Mouse (Mus musculus) layer of hippocampus, adult 18-20 months (tissue): ENCODE results near the gene Map3k6. TPM values are rescaled to one million over a fixed set of nuclear protein-coding genes. Genes with fewer than 3 reads are reported as not detected.

ENCODE experiments used
- DNase-seq, 2 experiments: peaks; one replicate each; pipeline ENCODE4 v3.0.0; 2022; ENCODE audit warnings: low spot score in 2 of 2
- long read RNA-seq: library from polyadenylated mRNA; stranded (forward); transcript quantifications from one replicate; pipeline ENCODE4 v2.0.0, GENCODE M21; 2021
- total RNA-seq, 2 experiments: library from RNA; stranded (reverse); gene quantifications; 2 replicates each; pipeline ENCODE4 v1.2.3; 2021

The Map3k6 gene
- 1 to 10 TPM; 5.6 to 6.9 TPM for total RNA-seq
- long read RNA-seq, full-length matches to known transcripts: 7 of 8 reads
- long read RNA-seq, partial matches to known transcripts: 0 of 8 reads
- long read RNA-seq, other reads (novel, unspliced or antisense): 1 of 8 reads

- peak in 1 of 2 experiments; percentile 29 for DNase-seq
Observed at GRCm38 (mm10) chr4:133240490-133240921, at the start of gene Map3k6. TSS of gene Map3k6 (plus strand) at chr4:133240818.

- DNase-seq: no peak
Observed at GRCm38 (mm10) chr4:133194482-133194881, 46.1 kb upstream of the Map3k6 start.

- DNase-seq: no peak
Observed at GRCm38 (mm10) chr4:133195014-133195413, 45.6 kb upstream of the Map3k6 start.

DNA sequence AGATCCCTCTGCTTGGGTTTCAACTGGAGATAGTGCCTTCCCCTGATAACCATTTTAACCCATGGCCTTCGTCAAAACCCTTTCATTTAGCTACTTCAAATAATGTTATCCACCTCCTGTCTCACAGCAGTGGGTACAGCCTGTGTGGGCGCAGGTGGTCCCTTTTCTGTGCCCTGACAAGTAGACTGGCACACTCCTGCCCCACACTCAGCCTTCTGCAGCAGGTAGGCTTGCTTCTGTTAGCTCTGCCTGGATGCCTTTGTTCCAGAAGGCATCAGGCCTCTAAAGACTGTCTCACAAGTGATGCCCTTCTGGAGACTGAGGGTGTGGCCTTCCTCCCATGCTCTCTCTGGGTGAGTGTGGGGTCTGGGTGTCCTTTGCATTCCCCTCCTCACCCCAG is 44.5 kb upstream of the Map3k6 start:
- DNase-seq: no peak

GRCm38 (mm10) chr4:133196852-133197251 is 43.8 kb upstream of the Map3k6 start:
- DNase-seq: no peak

- DNase-seq: no peak
Observed at GRCm38 (mm10) chr4:133197355-133197754, 43.3 kb upstream of the Map3k6 start.

DNA sequence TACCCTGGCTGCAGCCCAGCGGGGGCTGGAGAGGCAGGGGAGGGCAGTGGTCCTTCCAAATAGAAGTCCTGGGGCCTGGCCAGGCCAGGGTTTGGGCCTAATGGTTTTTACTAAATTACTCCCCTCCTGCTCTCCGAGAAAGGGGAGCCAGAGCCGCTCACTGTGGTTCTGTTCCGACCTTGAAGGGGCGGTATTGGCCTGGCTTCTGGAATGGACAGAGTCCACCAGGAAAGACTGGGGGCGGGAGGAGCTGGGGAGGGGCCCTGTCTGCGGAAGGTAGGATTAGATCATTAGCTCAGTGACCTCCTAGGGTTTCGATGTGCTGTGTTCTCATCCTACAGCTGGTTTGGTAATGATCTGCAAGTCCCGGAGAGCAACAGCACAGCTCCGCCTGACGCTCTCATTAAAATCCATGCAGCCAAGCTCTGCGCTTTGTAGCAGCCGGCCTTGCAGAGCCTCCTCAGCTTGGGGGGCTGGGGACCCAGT is 42.8 kb upstream of the Map3k6 start:
- DNase-seq: no peak

- DNase-seq: no peak
Observed at GRCm38 (mm10) chr4:133198337-133199180, 42.1 kb upstream of the Map3k6 start.

DNA sequence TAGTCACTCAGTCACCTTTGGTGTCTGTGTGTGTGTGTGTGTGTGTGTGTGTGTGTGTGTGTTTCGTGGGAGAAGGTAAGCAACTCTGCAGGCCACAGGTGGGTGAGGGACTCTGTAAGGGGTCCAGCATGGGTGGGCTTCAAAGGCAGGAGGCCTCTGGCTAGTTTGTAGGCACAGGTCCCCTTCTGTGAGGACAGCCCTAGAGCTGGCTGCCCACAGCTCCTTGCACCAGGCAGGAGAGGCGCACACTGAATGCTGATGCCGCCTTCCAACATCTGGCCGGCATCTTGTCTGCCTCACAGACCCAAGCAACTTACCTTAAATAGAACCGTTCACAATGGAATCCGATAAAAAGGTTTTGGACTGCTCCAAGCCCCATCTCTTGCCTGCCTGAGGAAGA is 40.9 kb upstream of the Map3k6 start:
- DNase-seq: no peak

- peak; percentile 63 to 73 for DNase-seq
Observed at GRCm38 (mm10) chr4:133200343-133200742, 40.3 kb upstream of the Map3k6 start.

GRCm38 (mm10) chr4:133201006-133201771 is 39.4 kb upstream of the Map3k6 start:
- peak in 1 of 2 experiments; percentile 55 for DNase-seq

GRCm38 (mm10) chr4:133202254-133202653 is 38.4 kb upstream of the Map3k6 start:
- DNase-seq: no peak

DNA sequence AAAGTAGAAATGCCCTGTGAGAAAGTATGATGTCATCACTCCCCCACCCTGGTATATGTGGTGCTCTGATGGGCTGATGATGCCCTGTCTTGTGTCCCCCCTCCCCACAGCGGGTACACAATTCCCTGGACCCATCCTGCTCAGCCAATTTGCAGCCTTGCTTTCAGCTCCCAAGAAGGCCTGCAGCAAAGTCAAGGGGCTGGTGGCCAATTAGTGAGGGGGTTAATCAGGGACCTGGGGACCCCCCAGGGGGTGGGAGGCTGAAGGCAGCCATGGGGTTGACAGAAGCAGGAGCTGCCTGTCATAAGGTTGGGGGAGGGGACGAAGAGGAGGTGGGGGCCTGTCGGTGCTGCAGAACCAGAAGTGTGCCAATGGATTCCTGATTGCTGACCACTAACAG is 37.0 kb upstream of the Map3k6 start:
- DNase-seq: no peak

DNA sequence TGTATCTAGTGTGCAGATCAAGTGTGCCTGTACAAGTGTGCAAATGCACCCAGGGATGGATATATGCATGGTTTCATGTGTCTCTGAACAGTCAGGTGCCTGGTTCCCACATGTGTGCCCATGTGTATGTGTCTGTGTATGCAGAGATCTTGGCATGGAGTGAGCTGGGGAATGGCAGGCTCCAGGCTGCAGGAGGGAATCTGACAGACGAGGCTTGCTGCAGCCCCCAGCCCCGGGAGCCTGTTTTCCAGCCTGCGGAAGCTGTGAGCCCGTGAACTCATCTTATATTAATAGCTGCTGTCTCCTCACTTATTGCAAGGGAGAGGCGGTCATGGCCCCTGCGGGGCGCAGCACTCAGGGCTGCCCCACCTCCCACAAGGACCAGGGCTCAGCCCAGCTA is 36.2 kb upstream of the Map3k6 start:
- no peak for DNase-seq

- peak in 1 of 2 experiments; percentile 66 for DNase-seq
Observed at GRCm38 (mm10) chr4:133209366-133209765, 31.3 kb upstream of the Map3k6 start.

DNA sequence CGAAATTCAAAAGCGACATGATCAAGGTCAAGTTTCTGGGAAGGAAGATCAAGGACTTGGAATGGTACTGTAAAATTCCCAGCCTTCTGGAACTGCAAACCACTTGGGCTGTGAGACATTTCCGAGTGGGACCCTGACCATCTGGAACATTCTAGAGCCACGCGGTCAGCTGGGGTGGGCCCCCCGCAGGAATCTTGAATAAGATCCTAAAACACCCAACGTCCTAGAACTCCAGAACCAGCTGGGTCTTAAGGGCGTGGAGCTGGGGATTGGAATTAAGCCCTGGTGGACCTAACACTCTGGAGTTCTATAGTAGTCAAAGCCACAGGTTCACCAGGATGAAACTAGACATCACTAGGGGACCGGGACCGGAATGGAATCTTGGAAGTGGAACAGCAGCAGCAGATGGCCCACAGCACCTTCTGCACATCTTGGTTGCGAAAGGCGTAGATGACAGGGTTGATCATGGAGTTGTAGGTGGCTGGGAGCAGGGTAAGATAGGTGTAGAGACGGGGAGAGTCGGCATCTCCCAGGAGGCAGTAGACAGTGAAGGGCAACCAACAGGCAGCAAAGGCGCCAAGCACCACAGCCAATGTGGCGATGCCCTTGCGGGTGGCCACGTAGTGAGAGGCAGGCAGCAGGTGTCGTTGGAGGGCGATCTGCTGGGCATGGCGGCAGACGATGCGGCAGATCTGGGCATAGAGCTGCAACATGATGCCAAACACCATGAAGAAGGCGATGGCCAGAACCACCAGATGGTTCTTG is 30.4 kb upstream of the Map3k6 start:
- DNase-seq: no peak

- no peak for DNase-seq
Observed at GRCm38 (mm10) chr4:133210788-133211390, 29.7 kb upstream of the Map3k6 start.

GRCm38 (mm10) chr4:133211751-133212561 is 28.7 kb upstream of the Map3k6 start, which contains the start of the genes Cd164l2 and Gpr3:
TSS of gene Cd164l2 (plus strand) at chr4:133212131.
TSS of gene Gpr3 (minus strand) at chr4:133212536.
- no peak for DNase-seq

DNA sequence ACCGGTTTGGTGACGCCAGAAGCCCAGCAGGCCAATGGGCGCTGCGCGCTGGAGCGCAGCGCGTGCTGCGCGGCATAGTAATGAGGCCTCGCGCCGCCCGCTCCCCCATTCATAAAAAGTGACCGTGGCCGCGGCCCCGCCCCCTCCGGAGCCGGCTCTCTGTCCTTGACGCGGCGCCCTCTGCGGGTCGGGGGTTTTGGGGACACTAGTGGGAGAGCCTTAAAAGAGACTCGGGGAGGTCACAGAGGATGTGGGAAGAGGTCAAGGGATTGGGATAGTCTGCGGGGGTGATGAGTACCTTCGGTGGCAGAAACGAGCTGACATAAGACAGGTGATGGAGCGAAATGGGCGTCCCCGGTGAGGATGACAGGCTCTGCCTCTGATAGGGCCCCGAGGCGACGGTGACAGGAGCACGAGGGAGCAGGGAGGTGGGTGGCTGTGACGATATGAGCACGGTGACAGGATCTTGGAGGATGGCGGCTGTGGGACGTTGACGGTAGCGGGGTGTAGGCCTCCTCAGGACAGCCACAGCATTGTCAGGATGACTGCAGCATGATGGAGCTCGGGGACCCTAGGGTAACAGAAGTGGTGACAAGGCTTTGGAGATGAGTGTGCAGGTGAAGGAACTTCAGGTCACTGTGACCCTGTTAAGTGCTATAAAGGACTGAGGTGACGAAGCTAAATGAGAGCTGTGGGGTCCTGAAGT is 27.9 kb upstream of the Map3k6 start:
- DNase-seq: peak; percentile 55 to 80
